Mouse (Mus musculus): ENCODE data around the gene Gm20696.

Gene Gm20696

GRCm38 (mm10) chr6:99666318-99667171 is at the start of gene Gm20696, which contains the start of gene Eif4e3:
Gene Gm20696, minus strand, starts transcription at chr6:99666797.
Gene Eif4e3, minus strand, starts transcription at chr6:99666771.
- DNase-seq (ENCODE audit: low spot score): peak; percentile 34

- DNase-seq (ENCODE audit: low spot score): no peak
Observed at GRCm38 (mm10) chr6:99715913-99716312, 49.3 kb upstream of the Gm20696 start.

- DNase-seq (ENCODE audit: low spot score): no peak
Observed at GRCm38 (mm10) chr6:99715191-99715590, 48.6 kb upstream of the Gm20696 start.

DNA sequence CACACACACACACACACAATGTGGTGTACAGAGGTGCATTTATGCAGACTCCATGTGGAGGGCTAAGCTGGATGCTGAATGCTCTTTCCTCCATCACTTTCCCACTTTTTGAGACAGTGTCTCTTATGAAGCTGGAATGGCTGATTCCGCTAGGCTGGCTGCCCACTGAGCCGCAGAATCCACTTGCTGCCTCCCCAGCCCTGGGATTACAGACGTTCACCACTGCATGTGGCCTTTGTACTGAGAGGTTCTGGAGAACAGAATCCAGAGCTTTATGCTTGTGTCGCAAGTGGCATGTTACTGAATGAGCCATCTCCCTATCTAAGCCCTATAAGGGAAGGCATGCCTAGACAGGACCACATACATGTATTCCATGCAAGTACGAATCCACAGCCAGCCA is 46.7 kb upstream of the Gm20696 start:
- no peak for DNase-seq (ENCODE audit: low spot score)

- no peak for DNase-seq (ENCODE audit: low spot score)
Observed at GRCm38 (mm10) chr6:99711576-99712101, 45.0 kb upstream of the Gm20696 start.

- no peak for DNase-seq (ENCODE audit: low spot score)
Observed at GRCm38 (mm10) chr6:99700484-99700883, 33.9 kb upstream of the Gm20696 start.

DNA sequence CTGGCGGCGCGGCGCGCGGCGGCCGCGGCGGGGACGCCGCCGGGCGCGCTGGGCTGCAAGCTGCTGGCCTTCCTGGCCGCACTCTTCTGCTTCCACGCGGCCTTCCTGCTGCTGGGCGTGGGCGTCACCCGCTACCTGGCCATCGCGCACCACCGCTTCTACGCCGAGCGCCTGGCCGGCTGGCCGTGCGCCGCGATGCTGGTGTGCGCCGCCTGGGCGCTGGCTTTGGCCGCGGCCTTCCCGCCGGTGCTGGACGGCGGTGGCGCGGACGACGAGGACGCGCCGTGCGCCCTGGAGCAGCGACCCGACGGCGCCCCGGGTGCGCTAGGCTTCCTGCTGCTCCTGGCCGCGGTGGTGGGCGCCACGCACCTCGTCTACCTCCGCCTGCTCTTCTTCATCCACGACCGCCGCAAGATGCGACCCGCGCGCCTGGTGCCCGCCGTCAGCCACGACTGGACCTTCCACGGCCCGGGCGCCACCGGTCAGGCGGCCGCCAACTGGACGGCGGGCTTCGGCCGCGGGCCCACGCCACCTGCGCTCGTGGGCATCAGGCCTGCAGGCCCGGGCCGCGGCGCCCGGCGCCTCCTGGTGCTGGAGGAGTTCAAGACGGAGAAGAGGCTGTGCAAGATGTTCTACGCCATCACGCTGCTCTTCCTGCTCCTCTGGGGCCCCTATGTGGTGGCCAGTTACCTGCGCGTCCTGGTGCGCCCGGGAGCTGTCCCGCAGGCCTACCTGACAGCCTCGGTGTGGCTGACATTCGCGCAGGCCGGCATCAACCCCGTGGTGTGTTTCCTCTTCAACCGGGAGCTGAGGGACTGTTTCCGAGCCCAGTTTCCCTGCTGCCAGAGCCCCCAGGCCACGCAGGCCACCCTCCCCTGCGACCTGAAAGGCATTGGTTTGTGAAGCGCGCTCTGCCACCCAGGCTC is 26.6 kb upstream of the Gm20696 start:
- no peak for DNase-seq (ENCODE audit: low spot score)

DNA sequence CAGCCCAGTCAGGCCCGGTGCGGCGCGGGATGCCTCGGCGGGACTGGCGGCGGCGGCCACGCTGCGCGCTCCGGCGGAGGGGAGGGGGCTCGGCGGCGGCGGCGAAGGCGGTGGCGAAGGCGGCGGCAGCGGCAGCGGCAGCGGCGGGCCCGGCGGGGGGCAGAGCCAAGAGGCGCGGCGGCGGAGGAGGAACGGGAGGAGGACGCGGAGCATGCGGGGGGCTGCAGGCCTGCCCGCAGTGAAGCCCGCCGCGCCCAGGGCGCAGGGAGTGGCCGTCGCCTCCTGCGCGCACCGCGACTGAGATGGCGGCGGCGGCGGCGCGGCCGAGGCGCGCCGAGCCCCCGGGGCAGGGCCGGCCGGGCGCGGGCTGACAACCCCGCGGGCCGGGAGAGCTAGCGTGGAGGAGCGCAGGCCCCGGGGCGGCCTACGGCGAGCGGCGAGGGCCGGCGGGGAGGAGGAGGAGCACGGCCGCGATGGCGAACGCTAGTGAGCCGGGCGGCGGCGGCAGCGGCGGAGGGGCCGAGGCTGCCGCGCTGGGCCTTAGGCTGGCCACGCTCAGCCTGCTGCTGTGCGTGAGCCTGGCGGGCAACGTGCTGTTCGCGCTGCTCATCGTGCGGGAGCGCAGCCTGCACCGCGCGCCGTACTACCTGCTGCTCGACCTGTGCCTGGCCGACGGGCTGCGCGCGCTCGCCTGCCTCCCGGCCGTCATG is 25.8 kb upstream of the Gm20696 start, which contains the start of gene Gpr27:
Gene Gpr27, plus strand, starts transcription at position 474 of the 710 bp plus-strand sequence.
- no peak for DNase-seq (ENCODE audit: low spot score)

- no peak for DNase-seq (ENCODE audit: low spot score)
Observed at GRCm38 (mm10) chr6:99691666-99692205, 25.1 kb upstream of the Gm20696 start.

GRCm38 (mm10) chr6:99688513-99688912 is 21.9 kb upstream of the Gm20696 start:
- DNase-seq (ENCODE audit: low spot score): no peak

GRCm38 (mm10) chr6:99684899-99685298 is 18.3 kb upstream of the Gm20696 start:
- no peak for DNase-seq (ENCODE audit: low spot score)

- DNase-seq (ENCODE audit: low spot score): no peak
Observed at GRCm38 (mm10) chr6:99683974-99684373, 17.4 kb upstream of the Gm20696 start.

GRCm38 (mm10) chr6:99678108-99678507 is 11.5 kb upstream of the Gm20696 start:
- no peak for DNase-seq (ENCODE audit: low spot score)

GRCm38 (mm10) chr6:99677325-99677724 is 10.7 kb upstream of the Gm20696 start:
- no peak for DNase-seq (ENCODE audit: low spot score)

DNA sequence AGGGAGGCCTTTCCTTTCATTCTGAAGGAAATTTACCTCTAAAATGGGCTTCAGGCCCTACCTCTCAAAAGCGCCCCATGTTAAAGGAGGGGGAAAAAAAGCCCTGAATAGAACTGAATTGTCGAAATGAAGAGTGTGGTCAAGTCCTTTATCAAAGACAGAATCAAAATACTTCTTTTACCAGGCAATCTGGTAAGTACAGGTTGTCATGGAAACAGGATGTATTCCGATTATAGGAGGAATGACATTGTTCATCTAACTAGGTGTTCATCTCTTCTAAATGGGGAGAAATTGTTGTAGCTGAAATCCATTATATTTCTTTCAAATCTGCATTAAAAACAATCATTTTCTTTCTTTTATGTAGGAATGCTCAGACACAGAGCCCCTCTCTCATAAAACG is 7.9 kb upstream of the Gm20696 start:
- no peak for DNase-seq (ENCODE audit: low spot score)

GRCm38 (mm10) chr6:99671768-99672167 is 5.2 kb upstream of the Gm20696 start:
- DNase-seq (ENCODE audit: low spot score): no peak

DNA sequence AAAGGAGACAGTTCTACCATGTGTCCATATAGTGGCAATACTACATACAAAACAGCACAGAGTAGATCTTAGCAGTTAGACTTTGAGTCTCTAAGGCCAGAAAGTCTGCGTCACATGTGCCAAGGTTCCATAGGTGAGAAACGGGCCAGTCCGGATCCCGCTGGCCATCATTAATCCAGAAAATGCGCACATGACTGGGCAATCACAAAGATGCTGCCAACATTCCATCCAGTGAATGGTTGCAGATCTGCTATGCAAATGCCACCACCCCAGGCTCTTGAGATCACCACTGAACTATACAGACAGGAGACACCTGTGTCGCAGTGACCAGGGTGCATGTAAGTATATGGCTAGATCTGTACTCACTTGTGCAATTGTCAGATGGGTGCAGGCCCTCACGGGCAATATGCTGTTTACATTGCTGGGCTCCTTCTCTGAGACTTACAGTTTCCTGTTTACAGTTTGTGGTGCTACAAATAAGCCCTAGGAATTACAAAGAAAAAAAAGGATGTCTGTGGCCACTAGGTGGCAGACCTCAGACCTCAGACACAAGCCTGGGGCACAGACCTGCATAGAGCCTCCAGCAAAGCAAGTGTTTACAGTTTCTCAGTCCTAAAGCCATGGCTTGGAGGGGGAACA is 4.0 kb upstream of the Gm20696 start:
- peak; percentile 70 for DNase-seq (ENCODE audit: low spot score)

GRCm38 (mm10) chr6:99669481-99670325 is 3.1 kb upstream of the Gm20696 start:
- DNase-seq (ENCODE audit: low spot score): peak; percentile 54

DNA sequence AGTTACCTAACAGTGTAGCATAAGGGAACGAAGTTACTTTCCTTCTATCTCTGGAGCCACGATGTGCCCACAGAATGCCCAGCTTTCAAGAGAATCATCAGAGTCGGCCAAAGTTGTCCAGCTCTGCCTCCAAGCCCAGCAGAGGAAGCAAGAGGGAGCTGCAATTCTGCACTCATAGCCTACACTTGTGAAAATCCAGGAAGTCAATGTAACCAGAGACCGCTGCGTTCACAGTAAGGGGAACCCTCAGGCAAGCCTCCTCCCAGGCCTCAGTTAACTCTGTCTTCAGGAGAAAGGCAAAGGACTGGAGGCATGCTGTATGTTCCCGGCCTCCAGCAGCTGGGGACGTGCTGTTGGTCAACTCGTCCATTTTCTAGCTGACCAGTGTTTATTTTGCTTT is 693 bp upstream of the Gm20696 start:
- no peak for DNase-seq (ENCODE audit: low spot score)

All from MN1 (cell line).